Mouse (Mus musculus): Measurements from ENCODE around the gene Gfod1. TPM values are rescaled to one million over a fixed set of nuclear protein-coding genes. Genes with fewer than 3 reads are reported as not detected.

Gene Gfod1
- total RNA-seq, 2 experiments from 2014 or later: 3.2 to 3.4 TPM

- no peak for ATAC-seq (replicated peaks; ENCODE audit: low FRiP score, poor library complexity, severe bottlenecking)
Measured at GRCm38 (mm10) chr13:43210956-43211355, 93.0 kb downstream of the Gfod1 start.

GRCm38 (mm10) chr13:43209560-43209959 is 94.4 kb downstream of the Gfod1 start:
- no peak for ATAC-seq (replicated peaks; ENCODE audit: low FRiP score, poor library complexity, severe bottlenecking)

GRCm38 (mm10) chr13:43208914-43209439 is 95.0 kb downstream of the Gfod1 start:
- no peak for ATAC-seq (replicated peaks; ENCODE audit: low FRiP score, poor library complexity, severe bottlenecking)

- no peak for ATAC-seq (replicated peaks; ENCODE audit: low FRiP score, poor library complexity, severe bottlenecking)
Measured at GRCm38 (mm10) chr13:43206118-43206683, 97.8 kb downstream of the Gfod1 start.

- no peak for ATAC-seq (replicated peaks; ENCODE audit: low FRiP score, poor library complexity, severe bottlenecking)
Measured at GRCm38 (mm10) chr13:43203641-43204040, 100.3 kb downstream of the Gfod1 start.

- ATAC-seq (replicated peaks; ENCODE audit: low FRiP score, poor library complexity, severe bottlenecking): no peak
Measured at GRCm38 (mm10) chr13:43203234-43203633, 100.7 kb downstream of the Gfod1 start.

- ATAC-seq (replicated peaks; ENCODE audit: low FRiP score, poor library complexity, severe bottlenecking): no peak
Measured at GRCm38 (mm10) chr13:43202351-43202750, 101.6 kb downstream of the Gfod1 start.

GRCm38 (mm10) chr13:43201033-43201432 is 102.9 kb downstream of the Gfod1 start:
- 0 out of 2 replicates have a peak, but pooled peaks have one; percentile 31 for ATAC-seq (replicated peaks; ENCODE audit: low FRiP score, poor library complexity, severe bottlenecking)

- ATAC-seq (replicated peaks; ENCODE audit: low FRiP score, poor library complexity, severe bottlenecking): no peak
Measured at GRCm38 (mm10) chr13:43200473-43200872, 103.5 kb downstream of the Gfod1 start.

- no peak for ATAC-seq (replicated peaks; ENCODE audit: low FRiP score, poor library complexity, severe bottlenecking)
Measured at GRCm38 (mm10) chr13:43199749-43200148, 104.2 kb downstream of the Gfod1 start.

GRCm38 (mm10) chr13:43199282-43199681 is 104.7 kb downstream of the Gfod1 start:
- ATAC-seq (replicated peaks; ENCODE audit: low FRiP score, poor library complexity, severe bottlenecking): no peak

- no peak for ATAC-seq (replicated peaks; ENCODE audit: low FRiP score, poor library complexity, severe bottlenecking)
Measured at GRCm38 (mm10) chr13:43197187-43197586, 106.8 kb downstream of the Gfod1 start.

- no peak for ATAC-seq (replicated peaks; ENCODE audit: low FRiP score, poor library complexity, severe bottlenecking)
Measured at GRCm38 (mm10) chr13:43196000-43196399, 108.0 kb downstream of the Gfod1 start.

- ATAC-seq (replicated peaks; ENCODE audit: low FRiP score, poor library complexity, severe bottlenecking): no peak
Measured at GRCm38 (mm10) chr13:43193932-43194331, 110.0 kb downstream of the Gfod1 start.

GRCm38 (mm10) chr13:43193266-43193665 is 110.7 kb downstream of the Gfod1 start:
- no peak for ATAC-seq (replicated peaks; ENCODE audit: low FRiP score, poor library complexity, severe bottlenecking)

- ATAC-seq (replicated peaks; ENCODE audit: low FRiP score, poor library complexity, severe bottlenecking): peak; percentile 34; the same call in 1 of the 2 replicates
Measured at GRCm38 (mm10) chr13:43191741-43192192, 112.2 kb downstream of the Gfod1 start.

- ATAC-seq (replicated peaks; ENCODE audit: low FRiP score, poor library complexity, severe bottlenecking): no peak
Measured at GRCm38 (mm10) chr13:43191290-43191689, 112.7 kb downstream of the Gfod1 start.

GRCm38 (mm10) chr13:43187736-43188135 is 116.2 kb downstream of the Gfod1 start:
- ATAC-seq (replicated peaks; ENCODE audit: low FRiP score, poor library complexity, severe bottlenecking): no peak

GRCm38 (mm10) chr13:43183248-43184055 is 120.5 kb downstream of the Gfod1 start:
- ATAC-seq (replicated peaks; ENCODE audit: low FRiP score, poor library complexity, severe bottlenecking): no peak

- ATAC-seq (replicated peaks; ENCODE audit: low FRiP score, poor library complexity, severe bottlenecking): no peak
Measured at GRCm38 (mm10) chr13:43182465-43183201, 121.3 kb downstream of the Gfod1 start.
